Mouse (Mus musculus): ENCODE data around the gene 1190002N15Rik. TPM values are rescaled to one million over a fixed set of nuclear protein-coding genes. Genes with fewer than 3 reads are reported as not detected.

1190002N15Rik gene
- 38.7 TPM for polyA plus RNA-seq (2014; fragmentation: Illumina TruSeq; extraction: RNeasy Lipid Tissue Mini Kit (QIAGEN cat#74804); ENCODE audit: low read depth, low replicate concordance)

GRCm38 (mm10) chr9:94537970-94538822 lies at the start of gene 1190002N15Rik:
TSS of gene 1190002N15Rik (minus strand) at chr9:94538081.

Other genes starting within 250 kb of the 1190002N15Rik start
- 0.65 TPM for gene Slc9a9, start 131.8 kb upstream of the 1190002N15Rik start, polyA plus RNA-seq (2014; fragmentation: Illumina TruSeq; extraction: RNeasy Lipid Tissue Mini Kit (QIAGEN cat#74804); ENCODE audit: low read depth, low replicate concordance)

Measured in kidney, adult 10 weeks (tissue).